Mouse (Mus musculus): ENCODE data around the gene Unc119b.

DNA sequence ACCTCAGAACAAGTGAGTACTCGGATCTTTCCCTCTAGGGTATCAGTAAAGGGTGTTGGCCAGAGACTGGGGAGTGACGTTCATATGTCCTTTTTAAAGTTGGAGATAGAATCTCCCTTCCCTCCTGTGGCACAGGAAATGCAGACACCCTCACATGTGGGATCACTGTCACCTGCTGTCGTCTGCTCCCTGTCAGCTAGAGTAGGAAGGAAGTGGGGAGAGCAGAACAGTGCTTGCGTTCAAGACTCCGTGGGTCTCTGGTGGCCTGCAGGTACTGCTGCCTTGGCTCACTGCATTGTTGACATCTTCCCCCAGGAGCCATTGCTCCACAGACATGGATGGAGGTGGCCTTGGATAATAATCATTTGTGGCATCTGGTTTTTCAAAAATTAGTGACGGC is 51.3 kb downstream of the Unc119b start:
- TF ChIP-seq CTCF (IDR thresholded peaks at IDR 0.05) (no peak), EP300 (IDR thresholded peaks at IDR 0.05) (no peak)
